Mouse (Mus musculus) ES-Bruce4 (cell line): Measurements from ENCODE around the gene Spata31d1a.

Experiments used
- CTCF ChIP-seq: IDR thresholded peaks from one replicate; pipeline ENCODE4 v1.8.1; 2011; ENCODE audit warnings: low read depth, low read length
- EP300 ChIP-seq: IDR thresholded peaks from 2 replicates; pipeline ENCODE4 v1.6.1; 2011; ENCODE audit warnings: low read depth, low read length; ENCODE audit not compliant: insufficient read depth
- POLR2A ChIP-seq: IDR thresholded peaks from one replicate; pipeline ENCODE4 v1.8.1; 2011; ENCODE audit warnings: low read length; ENCODE audit not compliant: insufficient read depth

DNA sequence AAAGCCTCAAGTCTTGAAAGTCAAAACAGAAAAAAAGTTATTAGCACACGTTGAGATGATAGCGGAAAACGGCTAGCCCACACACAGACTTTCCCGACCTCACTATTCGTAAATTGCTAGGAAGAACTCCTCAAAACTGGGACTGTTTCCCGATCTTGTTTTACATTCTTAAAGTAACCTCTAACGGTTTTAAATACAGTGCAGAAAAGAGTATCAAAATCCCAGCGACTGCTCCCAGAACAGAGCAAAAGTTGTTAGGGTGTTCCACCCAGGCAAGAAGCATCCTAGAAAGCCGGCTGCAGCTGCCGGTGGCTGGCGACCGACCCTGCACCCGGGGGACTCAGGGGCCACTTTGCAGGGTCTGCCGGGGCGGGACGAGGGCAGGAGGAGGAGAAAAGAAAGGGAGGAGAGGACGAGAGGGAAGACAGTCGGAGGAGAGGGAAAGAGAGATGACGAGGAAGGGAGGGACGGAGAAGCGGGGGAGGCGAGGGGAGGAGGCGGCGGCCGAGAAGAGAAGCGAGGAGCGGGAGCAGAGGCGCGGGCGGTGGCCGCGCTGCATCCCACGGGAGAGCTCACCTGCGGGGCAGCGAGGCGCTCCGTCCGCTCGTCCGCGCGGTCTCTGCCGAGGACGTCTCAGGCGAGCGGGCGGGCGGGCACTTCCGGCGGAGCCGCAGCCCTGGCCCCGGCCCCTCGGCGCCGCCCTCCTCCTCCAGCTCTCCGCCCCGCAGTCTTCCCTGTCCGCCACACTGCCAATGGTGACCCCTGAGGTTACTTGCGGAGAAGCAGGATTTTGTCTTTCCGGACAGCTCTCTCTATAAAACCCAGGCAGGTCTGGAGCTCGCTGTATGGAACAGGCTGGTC lies 34.7 kb downstream of the Spata31d1a start, which contains the start of gene Golm1:
- peak; percentile 22 for TF ChIP-seq POLR2A
- no peak for TF ChIP-seq CTCF
- no peak for TF ChIP-seq EP300
